Mouse (Mus musculus) MEL (cell line): ENCODE results near the gene Dpm2.

Source experiments
- CHD2 ChIP-seq: IDR thresholded peaks from 2 replicates; pipeline ENCODE4 v1.6.1; 2011; ENCODE audit warnings: low read length, improper control_type of control experiment
- CTCF ChIP-seq, 3 experiments: IDR thresholded peaks in 2 of 3; conservative IDR thresholded peaks in 1 of 3; 2 replicates each; pipeline ENCODE4 v1.5.1; 2011 to 2012; ENCODE audit warnings: low read length in 3 of 3, low read depth in 2 of 3, mild to moderate bottlenecking in 2 of 3, improper control_type of control experiment in 1 of 3, inconsistent platforms in 1 of 3, mixed read lengths in 1 of 3, moderate library complexity in 1 of 3; ENCODE audit not compliant: control insufficient read depth in 1 of 3, insufficient read depth in 1 of 3, poor library complexity in 1 of 3, severe bottlenecking in 1 of 3
- E2F4 ChIP-seq: IDR thresholded peaks from 2 replicates; pipeline ENCODE4 v1.6.1; 2011; ENCODE audit warnings: low read depth, low read length, improper control_type of control experiment, borderline replicate concordance
- ELF1 ChIP-seq: IDR thresholded peaks from 2 replicates; pipeline ENCODE4 v1.6.1; 2014; ENCODE audit warnings: low read depth, mild to moderate bottlenecking, inconsistent platforms, low read length, improper control_type of control experiment, moderate library complexity
- EP300 ChIP-seq, 2 experiments: IDR thresholded peaks; 2 replicates each; pipeline ENCODE4 v1.6.1; 2011; ENCODE audit warnings: improper control_type of control experiment in 2 of 2, low read length in 2 of 2, low read depth in 1 of 2, mild to moderate bottlenecking in 1 of 2
- GATA1 ChIP-seq: IDR thresholded peaks from 2 replicates; pipeline ENCODE4 v1.6.1; 2011; ENCODE audit warnings: low read depth, low read length, improper control_type of control experiment
- MEF2A ChIP-seq: IDR thresholded peaks from 2 replicates; pipeline ENCODE4 v1.6.1; 2014; ENCODE audit warnings: low read depth, mild to moderate bottlenecking, inconsistent platforms, low read length, improper control_type of control experiment; ENCODE audit not compliant: poor library complexity, insufficient replicate concordance, severe bottlenecking; ENCODE audit errors: extremely low read depth
- POLR2A ChIP-seq, 2 experiments: IDR thresholded peaks; 2 replicates each; pipeline ENCODE4 v1.6.1; 2011 to 2012; ENCODE audit warnings: low read length in 2 of 2, mild to moderate bottlenecking in 2 of 2, control low read depth in 1 of 2, improper control_type of control experiment in 1 of 2, low read depth in 1 of 2, moderate library complexity in 1 of 2; ENCODE audit not compliant: control insufficient read depth in 1 of 2, insufficient read depth in 1 of 2, poor library complexity in 1 of 2
- RCOR1 ChIP-seq: IDR thresholded peaks from 2 replicates; pipeline ENCODE4 v1.6.1; 2012; ENCODE audit warnings: low read depth, mild to moderate bottlenecking, inconsistent platforms, low read length, improper control_type of control experiment
- UBTF ChIP-seq: IDR thresholded peaks from 2 replicates; pipeline ENCODE4 v1.6.1; 2012; ENCODE audit warnings: low read depth, mild to moderate bottlenecking, inconsistent platforms, low read length, improper control_type of control experiment, moderate library complexity, borderline replicate concordance; ENCODE audit not compliant: insufficient read depth
- ZKSCAN1 ChIP-seq: IDR thresholded peaks from 2 replicates; pipeline ENCODE4 v1.6.1; 2012; ENCODE audit warnings: low read depth, mild to moderate bottlenecking, inconsistent platforms, low read length, improper control_type of control experiment, moderate library complexity

DNA sequence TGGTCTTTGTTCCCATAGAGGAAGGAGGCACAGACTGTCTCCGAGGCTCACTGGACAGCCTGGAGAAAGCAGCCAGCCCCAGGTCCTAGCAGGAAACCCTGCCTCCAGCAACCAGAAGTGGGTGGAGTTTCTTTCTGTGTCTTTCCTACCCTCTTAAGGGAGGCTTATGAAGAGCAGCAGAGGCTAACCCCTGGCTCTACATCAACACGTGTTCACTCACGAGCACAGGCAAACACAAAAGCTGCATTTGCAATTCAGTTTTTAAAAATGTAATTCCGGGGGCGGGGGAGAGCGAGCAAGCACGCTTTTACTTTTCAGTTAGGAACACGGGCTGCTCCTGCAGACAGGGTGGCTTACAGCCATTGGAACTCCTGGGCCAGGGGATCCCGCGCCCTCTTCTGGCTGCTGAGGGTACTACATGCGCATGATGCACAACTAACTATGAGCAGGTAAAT lies 32.0 kb downstream of the Dpm2 start:
- TF ChIP-seq CTCF (IDR thresholded peaks at IDR 0.05 in 2 of 3, conservative IDR thresholded peaks at IDR 0.05 in 1 of 3; ENCODE audit: control insufficient read depth in 1 of 3, insufficient read depth in 1 of 3, low read depth in 2 of 3, low read length in 3 of 3, poor library complexity in 1 of 3, severe bottlenecking in 1 of 3) (peak; percentile 49 to 71 (median 51); a peak in 5 of 6 replicates), UBTF (no peak), GATA1 (no peak), EP300 (IDR thresholded peaks at IDR 0.05; ENCODE audit: low read depth in 1 of 2, low read length in 2 of 2) (no peak), E2F4 (no peak), ELF1 (no peak), ZKSCAN1 (no peak), POLR2A (IDR thresholded peaks at IDR 0.05; ENCODE audit: control insufficient read depth in 1 of 2, insufficient read depth in 1 of 2, low read depth in 1 of 2, low read length in 2 of 2, poor library complexity in 1 of 2) (no peak), CHD2 (no peak), RCOR1 (no peak), MEF2A (no peak)
